Comparison of ENCODE assay signal across 20 mouse cellular contexts in genomic region chr2:32075368-32075767, GRCm38 (mm10). TPM values are rescaled to one million over a fixed set of nuclear protein-coding genes. Genes with fewer than 3 reads are reported as not detected.
DNase-seq lines count a peak whose midpoint lies in the region; ATAC-seq and TF ChIP-seq lines count a peak whose summit lies in the region.
"Had no signal": no experiment of that assay in that cellular context is flagged by ENCODE, and none has a peak within 500 bp of the region (broad histone marks: within the 10 kb centered on the region; RNA-seq: fewer than 3 reads in every experiment).

No protein-coding gene starts in this region.

- H3K4me3 ChIP-seq in heart, embryonic 12.5 days = no peak overlapping the region
- no peak overlapping the region for H3K4me3 ChIP-seq in thymus, adult 2 months (ENCODE audit: control insufficient read depth, insufficient read depth, low read length)
- H3K4me3 ChIP-seq: embryonic facial prominence, embryonic 15.5 days; limb, embryonic 12.5 days; liver, embryonic 15.5 days had no signal

- H3K27ac ChIP-seq in heart, embryonic 12.5 days (ENCODE audit: poor library complexity, severe bottlenecking) = peak overlapping the region; percentile 17; the same call in 1 of the 2 replicates
- peak overlapping the region; percentile 54; the same call in 1 of the 2 replicates for H3K27ac ChIP-seq in thymus, adult 2 months (ENCODE audit: control insufficient read depth, insufficient read depth, low read length)
- H3K27ac ChIP-seq: embryonic facial prominence, embryonic 15.5 days; kidney, postnatal 0 days; limb, embryonic 12.5 days; liver, embryonic 15.5 days had no signal

- TF ChIP-seq POLR2A in thymus, adult 2 months (IDR thresholded peaks at IDR 0.05; ENCODE audit: control insufficient read depth, extremely low read depth, insufficient read depth, low read length, poor library complexity) = no peak

- H3K4me2 ChIP-seq in heart, embryonic 12.5 days = peak overlapping the region; percentile 17; the same call in 1 of the 2 replicates
- H3K4me2 ChIP-seq: embryonic facial prominence, embryonic 15.5 days; limb, embryonic 12.5 days; liver, embryonic 15.5 days had no signal

- TF ChIP-seq CTCF in thymus, adult 2 months (IDR thresholded peaks at IDR 0.05; ENCODE audit: borderline replicate concordance, control insufficient read depth, extremely low read depth, insufficient read depth, low read length, poor library complexity) = no peak

- no peaks in the 10 kb centered on the region for H3K27me3 ChIP-seq in heart, embryonic 12.5 days (replicated peaks)
- no peaks in the 10 kb centered on the region for H3K27me3 ChIP-seq in thymus, adult 2 months (ENCODE audit: control insufficient read depth, insufficient read depth, low read length)
- H3K27me3 ChIP-seq: CH12.LX; embryonic facial prominence, embryonic 15.5 days; limb, embryonic 12.5 days; liver, embryonic 15.5 days had no signal

- peaks cover 42% of the 10 kb centered on the region for H3K36me3 ChIP-seq in heart, embryonic 12.5 days
- peaks cover 55% of the 10 kb centered on the region for H3K36me3 ChIP-seq in thymus, adult 2 months (ENCODE audit: control insufficient read depth, insufficient read depth, low read length)
- H3K36me3 ChIP-seq: embryonic facial prominence, embryonic 15.5 days; limb, embryonic 12.5 days had no signal

- 69% methylated on average over 7 of the region's 7 CpGs for WGBS in heart, embryonic 12.5 days
- 59% methylated on average over 7 of the region's 7 CpGs for WGBS in thymus, adult 2 months

- no peak for ATAC-seq in heart, embryonic 12.5 days (ENCODE audit: insufficient number of reproducible peaks, low FRiP score)
- peak; percentile 24; the same call in 1 of the 2 replicates for ATAC-seq in megakaryocyte progenitor cell, adult 5-6 weeks (replicated peaks; ENCODE audit: poor library complexity)
- no peak for ATAC-seq in megakaryocyte-erythroid progenitor cell, adult 5-6 weeks (replicated peaks; ENCODE audit: low FRiP score, low TSS enrichment, poor library complexity, severe bottlenecking)
- ATAC-seq: forebrain, embryonic 16.5 days; lung, postnatal 0 days had no signal

- DNase-seq in heart, adult 11 months = no peak
- DNase-seq in kidney, adult 18-20 months = peak; percentile 55
- no peak for DNase-seq in kidney, postnatal 10 days
- peak; percentile 13 for DNase-seq in thymus, adult 2 months
- DNase-seq in thymus, postnatal 36 days = no peak
- DNase-seq: adrenal gland, adult 2 months; cerebellum, adult 2 months; cerebellum, postnatal 36 days; gastrocnemius, postnatal 25 days; midbrain, embryonic 14.5 days had no signal

- H3K4me1 ChIP-seq in heart, embryonic 12.5 days (replicated peaks) = peaks cover 56% of the 10 kb centered on the region
- H3K4me1 ChIP-seq in thymus, adult 2 months (replicated peaks; ENCODE audit: control insufficient read depth, insufficient read depth, low read length) = peaks cover 62% of the 10 kb centered on the region
- H3K4me1 ChIP-seq: embryonic facial prominence, embryonic 15.5 days; limb, embryonic 12.5 days had no signal

- H3K9me3 ChIP-seq in heart, embryonic 12.5 days (replicated peaks) = no peaks in the 10 kb centered on the region
- H3K9me3 ChIP-seq: embryonic facial prominence, embryonic 15.5 days; limb, embryonic 12.5 days; liver, embryonic 15.5 days had no signal

- no peak overlapping the region for H3K9ac ChIP-seq in heart, embryonic 12.5 days
- H3K9ac ChIP-seq: embryonic facial prominence, embryonic 15.5 days; limb, embryonic 12.5 days; liver, embryonic 15.5 days had no signal

RNA-seq across cellular contexts. Expression of gene Fam78a, which starts 9.3 kb away (rescaled TPM):
- 48.1 and 50.7 TPM in 2 replicates for polyA plus RNA-seq in heart, embryonic 12.5 days (2016; fragmentation: Nextera tagmentation; extraction: Ambion mirVana)
- polyA plus RNA-seq in thymus, adult 2 months (2012; rRNA removed) = 189 and 210 TPM in 2 replicates
- total RNA-seq in megakaryocyte progenitor cell, adult 5-6 weeks (2015) = 8.9 and 11.9 TPM in 2 replicates
- total RNA-seq in megakaryocyte progenitor cell, adult 5-6 weeks (2017) = 7.5 and 10.8 TPM in 2 replicates
- total RNA-seq in megakaryocyte-erythroid progenitor cell, adult 5-6 weeks (2014; fragmentation: Nextera tagmentation) = 24.9 and 30.2 TPM in 2 replicates
- 17.4 and 23.4 TPM in 2 replicates for total RNA-seq in megakaryocyte-erythroid progenitor cell, adult 5-6 weeks (2017)

RNA-seq across cellular contexts. Expression of gene Plpp7, which starts 20.0 kb away (rescaled TPM):
- 11.4 and 13.6 TPM in 2 replicates for polyA plus RNA-seq in heart, embryonic 12.5 days (2016; fragmentation: Nextera tagmentation; extraction: Ambion mirVana)
- polyA plus RNA-seq in thymus, adult 2 months (2012; rRNA removed) = 2.9 and 7.7 TPM in 2 replicates
- total RNA-seq in megakaryocyte progenitor cell, adult 5-6 weeks (2015) = 1.4 TPM in 2 replicates
- 0.54 and 2.5 TPM in 2 replicates for total RNA-seq in megakaryocyte progenitor cell, adult 5-6 weeks (2017)
- 1.4 and 2.5 TPM in 2 replicates for total RNA-seq in megakaryocyte-erythroid progenitor cell, adult 5-6 weeks (2014; fragmentation: Nextera tagmentation)
- total RNA-seq in megakaryocyte-erythroid progenitor cell, adult 5-6 weeks (2017) = 0.65 TPM in 1 of 2 replicates, not detected in the other

Comparison
In these comparisons a context has a peak if more than half of its experiments do, and no peak if none do; other contexts are left out.
1. DNase-seq: peak in kidney, adult 18-20 months (single experiment) and thymus, adult 2 months (single experiment); none in heart, adult 11 months (single experiment), kidney, postnatal 10 days (single experiment) and thymus, postnatal 36 days (0 of 2).